Mouse (Mus musculus) bone marrow, adult 2 months (tissue): ENCODE results near the gene Itsn1.

Experiments
- CTCF ChIP-seq: fragments of 200-500 bp; IDR thresholded peaks from 2 replicates; pipeline ENCODE4 v1.5.1; 2011; ENCODE audit warnings: low read length, control low read depth; ENCODE audit not compliant: control insufficient read depth, insufficient read depth
- POLR2A ChIP-seq: fragments of 200-500 bp; IDR thresholded peaks from 2 replicates; pipeline ENCODE4 v1.6.1; 2011; ENCODE audit warnings: low read depth, mild to moderate bottlenecking, control low read depth, low read length, borderline replicate concordance; ENCODE audit not compliant: control insufficient read depth

- TF ChIP-seq CTCF: no peak
- no peak for TF ChIP-seq POLR2A
Measured at GRCm38 (mm10) chr16:91875567-91876344, 146.7 kb downstream of the Itsn1 start.
